Mouse (Mus musculus) C2C12 (cell line): ENCODE measurements around the gene Gm39566. TPM values are rescaled to one million over a fixed set of nuclear protein-coding genes. Genes with fewer than 3 reads are reported as not detected.

Experiments used
- H3K27me3 ChIP-seq: one replicate; pipeline ENCODE4 v1.6.1; 2011; ENCODE audit not compliant: control insufficient read depth, insufficient read depth, insufficient read length
- H3K36me3 ChIP-seq: one replicate; pipeline ENCODE4 v1.6.1; 2011; ENCODE audit not compliant: control insufficient read depth, insufficient read depth
- H3K4me3 ChIP-seq: one replicate; pipeline ENCODE4 v1.5.1; 2011; ENCODE audit warnings: mild to moderate bottlenecking, control low read depth; ENCODE audit not compliant: poor library complexity, insufficient read depth, severe bottlenecking
- H3K79me2 ChIP-seq: one replicate; pipeline ENCODE4 v1.6.1; 2011; ENCODE audit not compliant: control insufficient read depth, insufficient read depth
- H3K79me3 ChIP-seq: one replicate; pipeline ENCODE4 v1.6.1; 2011; ENCODE audit warnings: low read depth, control low read depth
- H3ac ChIP-seq: one replicate; pipeline ENCODE3; 2011; ENCODE audit warnings: low read depth; ENCODE audit not compliant: control insufficient read depth, insufficient read length
- CEBPB ChIP-seq: IDR thresholded peaks from one replicate; pipeline ENCODE4 v1.6.1; 2011; ENCODE audit warnings: low read depth, mild to moderate bottlenecking, control low read depth, moderate library complexity
- CTCF ChIP-seq: IDR thresholded peaks from one replicate; pipeline ENCODE4 v1.5.1; 2011; ENCODE audit not compliant: control insufficient read depth, insufficient read depth, insufficient read length
- FOSL1 ChIP-seq: IDR thresholded peaks from one replicate; pipeline ENCODE4 v1.8.0; 2011; ENCODE audit warnings: mild to moderate bottlenecking, low read length; ENCODE audit not compliant: poor library complexity, insufficient read depth, severe bottlenecking
- MAX ChIP-seq: IDR thresholded peaks from one replicate; pipeline ENCODE4 v1.6.1; 2011; ENCODE audit warnings: mild to moderate bottlenecking, control low read depth
- MYOD1 ChIP-seq: IDR thresholded peaks from one replicate; pipeline ENCODE4 v1.6.1; 2011; ENCODE audit warnings: low read depth; ENCODE audit not compliant: control insufficient read depth, insufficient read length
- MYOG ChIP-seq: IDR thresholded peaks from one replicate; pipeline ENCODE4 v1.6.1; 2011; ENCODE audit not compliant: control insufficient read depth, insufficient read length; ENCODE audit errors: extremely low read depth
- USF1 ChIP-seq: IDR thresholded peaks from one replicate; pipeline ENCODE4 v1.6.1; 2011; ENCODE audit warnings: low read depth, mild to moderate bottlenecking, control low read depth, moderate library complexity
- polyA plus RNA-seq: library from polyadenylated mRNA; unstranded; fragments of >200 nt; fragmentation: generic; extraction: Trizol; gene quantifications from one replicate; pipeline ENCODE4 v1.2.1, GENCODE M21; 2012; ENCODE audit warnings: missing spikeins

The Gm39566 gene
- polyA plus RNA-seq, 1 experiment: not detected

GRCm38 (mm10) chr11:69835966-69836335 is 20.9 kb upstream of the Gm39566 start:
- H3K79me3 ChIP-seq: no peaks in the 10 kb centered on the region
- peak overlapping the region; percentile 6 for H3K4me3 ChIP-seq
- H3K36me3 ChIP-seq: peaks cover 12% of the 10 kb centered on the region
- TF ChIP-seq MAX (no peak), CEBPB (no peak), MYOD1 (no peak), USF1 (no peak), FOSL1 (no peak), MYOG (no peak), CTCF (no peak)
- no peak overlapping the region for H3ac ChIP-seq
- H3K79me2 ChIP-seq: peaks cover 18% of the 10 kb centered on the region
- H3K27me3 ChIP-seq: no peaks in the 10 kb centered on the region

GRCm38 (mm10) chr11:69835326-69835965 is 20.3 kb upstream of the Gm39566 start:
- peak overlapping the region; percentile 6 for H3K4me3 ChIP-seq
- H3K79me2 ChIP-seq: peaks cover 18% of the 10 kb centered on the region
- H3K27me3 ChIP-seq: no peaks in the 10 kb centered on the region
- H3K79me3 ChIP-seq: no peaks in the 10 kb centered on the region
- H3K36me3 ChIP-seq: peaks cover 12% of the 10 kb centered on the region
- H3ac ChIP-seq: no peak overlapping the region
- TF ChIP-seq MAX (no peak), FOSL1 (no peak), USF1 (no peak)

- no peak for TF ChIP-seq FOSL1
- no peak for TF ChIP-seq MYOD1
- no peak for TF ChIP-seq MAX
- no peak for TF ChIP-seq CTCF
- TF ChIP-seq USF1: no peak
- no peak for TF ChIP-seq MYOG
- TF ChIP-seq CEBPB: no peak
- H3K4me3 ChIP-seq: no peak overlapping the region
- H3K79me2 ChIP-seq: peaks cover 13% of the 10 kb centered on the region
- no peak overlapping the region for H3ac ChIP-seq
- H3K27me3 ChIP-seq: no peaks in the 10 kb centered on the region
- H3K36me3 ChIP-seq: peaks cover 12% of the 10 kb centered on the region
- no peaks in the 10 kb centered on the region for H3K79me3 ChIP-seq
These were observed 19.0 kb upstream of the Gm39566 start for GRCm38 (mm10) chr11:69834001-69834549.

- TF ChIP-seq FOSL1 (no peak), USF1 (no peak), MYOD1 (no peak), CEBPB (no peak), MAX (no peak), MYOG (no peak), CTCF (no peak)
- H3K79me3 ChIP-seq: no peaks in the 10 kb centered on the region
- H3K79me2 ChIP-seq: peaks cover 9% of the 10 kb centered on the region
- H3ac ChIP-seq: no peak overlapping the region
- no peak overlapping the region for H3K4me3 ChIP-seq
- H3K36me3 ChIP-seq: peaks cover 12% of the 10 kb centered on the region
- H3K27me3 ChIP-seq: no peaks in the 10 kb centered on the region
These were observed 18.5 kb upstream of the Gm39566 start for GRCm38 (mm10) chr11:69833554-69833953.

GRCm38 (mm10) chr11:69828832-69829231 is 13.7 kb upstream of the Gm39566 start:
- no peak for TF ChIP-seq FOSL1
- TF ChIP-seq CEBPB: no peak
- TF ChIP-seq CTCF: no peak
- TF ChIP-seq MYOD1: no peak
- no peak for TF ChIP-seq MAX
- TF ChIP-seq MYOG: no peak
- no peak for TF ChIP-seq USF1
- peaks cover 22% of the 10 kb centered on the region for H3K36me3 ChIP-seq
- no peaks in the 10 kb centered on the region for H3K79me2 ChIP-seq
- no peaks in the 10 kb centered on the region for H3K79me3 ChIP-seq
- no peaks in the 10 kb centered on the region for H3K27me3 ChIP-seq
- H3ac ChIP-seq: no peak overlapping the region
- no peak overlapping the region for H3K4me3 ChIP-seq

- TF ChIP-seq MAX (no peak), USF1 (no peak), CEBPB (no peak), MYOG (no peak), FOSL1 (no peak), MYOD1 (no peak), CTCF (no peak)
- Histone ChIP-seq H3ac (no peak overlapping the region), H3K36me3 (peaks cover 10% of the 10 kb centered on the region), H3K4me3 (no peak overlapping the region), H3K79me2 (no peaks in the 10 kb centered on the region), H3K79me3 (no peaks in the 10 kb centered on the region), H3K27me3 (no peaks in the 10 kb centered on the region)
These were observed 8.4 kb upstream of the Gm39566 start for GRCm38 (mm10) chr11:69823456-69823855.
